Comparison of ENCODE assay signal across 8 mouse cellular contexts in genomic region chr7:90426020-90427001, GRCm38 (mm10). TPM values are rescaled to one million over a fixed set of nuclear protein-coding genes. Genes with fewer than 3 reads are reported as not detected.
DNase-seq lines count a peak whose midpoint lies in the region; ATAC-seq and TF ChIP-seq lines count a peak whose summit lies in the region.

Gene Ccdc89 (plus strand): TSS chr7:90426577.

- no peaks in the 10 kb centered on the region for H3K9me3 ChIP-seq in embryonic facial prominence, embryonic 13.5 days
- H3K9me3 ChIP-seq in limb, embryonic 10.5 days (replicated peaks): no peaks in the 10 kb centered on the region
- H3K9me3 ChIP-seq in midbrain, embryonic 11.5 days (ENCODE audit: control insufficient read depth, low read length): no peaks in the 10 kb centered on the region

- WGBS in spleen, adult 2 months: 35% methylated on average over 29 of the region's 29 CpGs
- WGBS in embryonic facial prominence, embryonic 13.5 days: 20% methylated on average over 29 of the region's 29 CpGs
- WGBS in kidney, adult 2 months: 21% methylated on average over 29 of the region's 29 CpGs
- 23% methylated on average over 29 of the region's 29 CpGs for WGBS in limb, embryonic 10.5 days
- whole genome bisulfite sequencing in midbrain, embryonic 11.5 days: 24% methylated on average over 29 of the region's 29 CpGs

- DNase-seq in spleen, adult 2 months (ENCODE audit: low read depth in 1 of 2, low spot score in 2 of 2): peak; percentile 16 to 27
- DNase-seq in spleen, postnatal 14 days (ENCODE audit: low spot score in 2 of 2): no peak
- DNase-seq in heart, adult 8-10 months (ENCODE audit: low spot score): peak; percentile 86
- DNase-seq in kidney, adult 2 months: peak; percentile 93
- peak; percentile 65 for DNase-seq in limb, embryonic 10.5 days (ENCODE audit: low spot score)
- peak; percentile 91 for DNase-seq in midbrain, embryonic 11.5 days (ENCODE audit: low spot score, missing footprints)
- DNase-seq in right cerebral cortex, postnatal 4 days: peak; percentile 72

- TF ChIP-seq CTCF in spleen, adult 2 months (IDR thresholded peaks at IDR 0.05; ENCODE audit: extremely low read depth, insufficient read depth, insufficient read length, insufficient replicate concordance): no peak
- TF ChIP-seq CTCF in kidney, adult 2 months (conservative IDR thresholded peaks at IDR 0.05; ENCODE audit: insufficient read depth, insufficient read length, low read depth, low read length): no peak

- peak; percentile 100 for ATAC-seq in embryonic facial prominence, embryonic 13.5 days (ENCODE audit: insufficient number of reproducible peaks, insufficient read depth, low FRiP score, low TSS enrichment, low read depth)
- peak; percentile 100 for ATAC-seq in midbrain, embryonic 11.5 days (ENCODE audit: low FRiP score)

- no peaks in the 10 kb centered on the region for H3K27me3 ChIP-seq in spleen, adult 2 months (ENCODE audit: control insufficient read depth, insufficient read depth, low read length)
- no peaks in the 10 kb centered on the region for H3K27me3 ChIP-seq in embryonic facial prominence, embryonic 13.5 days
- H3K27me3 ChIP-seq in kidney, adult 2 months (replicated peaks; ENCODE audit: control insufficient read depth, insufficient read depth, low read length): no peaks in the 10 kb centered on the region
- H3K27me3 ChIP-seq in limb, embryonic 10.5 days (ENCODE audit: low read depth, poor library complexity, severe bottlenecking): peaks cover 5% of the 10 kb centered on the region; the same call in 1 of the 2 replicates
- H3K27me3 ChIP-seq in midbrain, embryonic 11.5 days (ENCODE audit: control insufficient read depth, insufficient read depth, low read length): no peaks in the 10 kb centered on the region

- H3K9ac ChIP-seq in embryonic facial prominence, embryonic 13.5 days: peak within 1 kb of the TSS; percentile 68
- peak within 1 kb of the TSS; percentile 36; the same call in 1 of the 2 replicates for H3K9ac ChIP-seq in midbrain, embryonic 11.5 days (ENCODE audit: low read length)

- no peaks in the 10 kb centered on the region for H3K36me3 ChIP-seq in spleen, adult 2 months (ENCODE audit: control insufficient read depth, insufficient read depth, low read length)
- H3K36me3 ChIP-seq in embryonic facial prominence, embryonic 13.5 days: no peaks in the 10 kb centered on the region
- no peaks in the 10 kb centered on the region for H3K36me3 ChIP-seq in kidney, adult 2 months (ENCODE audit: control insufficient read depth, insufficient read depth, low read length)
- H3K36me3 ChIP-seq in limb, embryonic 10.5 days: no peaks in the 10 kb centered on the region
- H3K36me3 ChIP-seq in midbrain, embryonic 11.5 days (ENCODE audit: control insufficient read depth, insufficient read depth, low read length): no peaks in the 10 kb centered on the region

- no peak within 1 kb of the TSS for H3K27ac ChIP-seq in spleen, adult 2 months (ENCODE audit: insufficient read depth, low read length)
- no peak within 1 kb of the TSS for H3K27ac ChIP-seq in embryonic facial prominence, embryonic 13.5 days
- no peak within 1 kb of the TSS for H3K27ac ChIP-seq in kidney, adult 2 months (ENCODE audit: insufficient read depth, low read depth, low read length)
- H3K27ac ChIP-seq in limb, embryonic 10.5 days: 0 out of 2 replicates have a peak within 1 kb of the TSS, but pooled peaks have one; percentile 30
- H3K27ac ChIP-seq in midbrain, embryonic 11.5 days (ENCODE audit: low read depth, low read length): no peak within 1 kb of the TSS

- peak within 1 kb of the TSS; percentile 32 for H3K4me3 ChIP-seq in spleen, adult 2 months (ENCODE audit: extremely low read depth, insufficient read depth, insufficient read length)
- H3K4me3 ChIP-seq in embryonic facial prominence, embryonic 13.5 days: peak within 1 kb of the TSS; percentile 41
- peak within 1 kb of the TSS; percentile 60 for H3K4me3 ChIP-seq in kidney, adult 2 months (ENCODE audit: insufficient read depth, low read depth, low read length)
- peak within 1 kb of the TSS; percentile 49 for H3K4me3 ChIP-seq in limb, embryonic 10.5 days
- H3K4me3 ChIP-seq in midbrain, embryonic 11.5 days (ENCODE audit: low read depth, low read length): peak within 1 kb of the TSS; percentile 35

- H3K4me2 ChIP-seq in embryonic facial prominence, embryonic 13.5 days: peak within 1 kb of the TSS; percentile 74
- peak within 1 kb of the TSS; percentile 57 for H3K4me2 ChIP-seq in midbrain, embryonic 11.5 days

- no peaks in the 10 kb centered on the region for H3K4me1 ChIP-seq in spleen, adult 2 months (ENCODE audit: control insufficient read depth, insufficient read depth, insufficient read length)
- H3K4me1 ChIP-seq in embryonic facial prominence, embryonic 13.5 days: peaks cover 6% of the 10 kb centered on the region; the same call in 1 of the 2 replicates
- H3K4me1 ChIP-seq in kidney, adult 2 months (ENCODE audit: control insufficient read depth, insufficient read depth, low read length): no peaks in the 10 kb centered on the region
- H3K4me1 ChIP-seq in limb, embryonic 10.5 days: peaks cover 8% of the 10 kb centered on the region
- no peaks in the 10 kb centered on the region; the same call in 1 of the 2 replicates for H3K4me1 ChIP-seq in midbrain, embryonic 11.5 days (ENCODE audit: control insufficient read depth, insufficient read depth, low read length)

- no peak for TF ChIP-seq POLR2A in spleen, adult 2 months (IDR thresholded peaks at IDR 0.05; ENCODE audit: low read depth, low read length)
- no peak for TF ChIP-seq POLR2A in kidney, adult 2 months (IDR thresholded peaks at IDR 0.05; ENCODE audit: low read depth, low read length)

RNA-seq across cellular contexts. Expression of gene Ccdc89, which starts in this region (rescaled TPM):
- polyA plus RNA-seq in spleen, adult 2 months (2012; rRNA removed): not detected in 2 replicates
- 1.9 and 2.5 TPM in 2 replicates for polyA plus RNA-seq in embryonic facial prominence, embryonic 13.5 days (2015; fragmentation: Nextera tagmentation; extraction: Ambion mirVana)
- under 1 TPM; 0.11 to 0.35 (median 0.23) TPM for total RNA-seq in heart, adult 8-10 months (2022)
- polyA plus RNA-seq in kidney, adult 2 months (2012; rRNA removed): 0.10 and 0.13 TPM in 2 replicates
- polyA plus RNA-seq in limb, embryonic 10.5 days (2016; fragmentation: Nextera tagmentation; extraction: Ambion mirVana): 2.2 and 2.4 TPM in 2 replicates
- polyA plus RNA-seq in midbrain, embryonic 11.5 days (2014; fragmentation: Nextera tagmentation; extraction: Ambion mirVana): 3.6 and 3.9 TPM in 2 replicates

Comparison
In these comparisons a context has a peak if more than half of its experiments do, and no peak if none do; other contexts are left out.
1. Peak in DNase-seq and H3K4me3 ChIP-seq in spleen, adult 2 months; RNA of the gene not detected or under 1 TPM.
2. Peak in DNase-seq in heart, adult 8-10 months; RNA of the gene not detected or under 1 TPM.
3. Peak in DNase-seq and H3K4me3 ChIP-seq in kidney, adult 2 months; RNA of the gene not detected or under 1 TPM.
4. DNase-seq: peak in limb, embryonic 10.5 days (single experiment), midbrain, embryonic 11.5 days (single experiment) and right cerebral cortex, postnatal 4 days (single experiment); none in spleen, postnatal 14 days (0 of 2).
5. Peak in every context shown above with its lines, with median percentiles within 50 percentile points of each other: H3K4me3 ChIP-seq.